Mouse (Mus musculus): ENCODE measurements around the gene Tkt.

Tkt gene

GRCm38 (mm10) chr14:30581238-30581637 lies 33.1 kb downstream of the Tkt start:
- in situ Hi-C loops (cut with MboI; ENCODE audit: unreplicated experiment in 2 of 2): no loop called here

GRCm38 (mm10) chr14:30584077-30584476 lies 35.9 kb downstream of the Tkt start:
- in situ Hi-C loops (cut with MboI; ENCODE audit: unreplicated experiment in 2 of 2): no loop called here

GRCm38 (mm10) chr14:30584497-30585251 lies 36.5 kb downstream of the Tkt start:
- in situ Hi-C loops (cut with MboI; ENCODE audit: unreplicated experiment in 2 of 2): loop anchor here in 1 of 2 experiments (5.0 kb wide), 2 partner anchors 88 to 273 kb away; no protein-coding TSS in a partner anchor

GRCm38 (mm10) chr14:30585323-30585722 lies 37.2 kb downstream of the Tkt start:
- in situ Hi-C loops (cut with MboI; ENCODE audit: unreplicated experiment in 2 of 2): loop anchor here in 1 of 2 experiments (5.0 kb wide), 2 partner anchors 87 to 272 kb away; no protein-coding TSS in a partner anchor

- in situ Hi-C loops (cut with MboI; ENCODE audit: unreplicated experiment in 2 of 2): loop anchor here in 1 of 2 experiments (5.0 kb wide), 2 partner anchors 85 to 270 kb away; no protein-coding TSS in a partner anchor
Measured at GRCm38 (mm10) chr14:30586780-30587461, 38.8 kb downstream of the Tkt start.

- in situ Hi-C loops (cut with MboI; ENCODE audit: unreplicated experiment in 2 of 2): loop anchor here (5.0 to 10.0 kb wide), 4 partner anchors 37 to 277 kb away; partner anchors contain the start of gene Prkcd (in 1 of the 2)
Measured at GRCm38 (mm10) chr14:30590041-30590645, 42.0 kb downstream of the Tkt start.

GRCm38 (mm10) chr14:30590918-30591317 lies 42.8 kb downstream of the Tkt start:
- in situ Hi-C loops (cut with MboI; ENCODE audit: unreplicated experiment in 2 of 2): loop anchor here (5.0 to 10.0 kb wide), 4 partner anchors 36 to 276 kb away; partner anchors contain the start of gene Prkcd (in 1 of the 2)

GRCm38 (mm10) chr14:30591417-30591816 lies 43.3 kb downstream of the Tkt start:
- in situ Hi-C loops (cut with MboI; ENCODE audit: unreplicated experiment in 2 of 2): loop anchor here (5.0 to 10.0 kb wide), 4 partner anchors 36 to 276 kb away; partner anchors contain the start of gene Prkcd (in 1 of the 2)

GRCm38 (mm10) chr14:30593279-30594091 lies 45.3 kb downstream of the Tkt start:
- in situ Hi-C loops (cut with MboI; ENCODE audit: unreplicated experiment in 2 of 2): loop anchor here (5.0 to 10.0 kb wide), 4 partner anchors 34 to 274 kb away; partner anchors contain the start of gene Prkcd (in 1 of the 2)

GRCm38 (mm10) chr14:30594092-30594695 lies 46.0 kb downstream of the Tkt start:
- in situ Hi-C loops (cut with MboI; ENCODE audit: unreplicated experiment in 2 of 2): loop anchor here (5.0 to 10.0 kb wide), 4 partner anchors 33 to 273 kb away; partner anchors contain the start of gene Prkcd (in 1 of the 2)

- in situ Hi-C loops (cut with MboI; ENCODE audit: unreplicated experiment in 2 of 2): loop anchor here in 1 of 2 experiments (10.0 kb wide), 1 partner anchor 49 kb away; no protein-coding TSS in a partner anchor
Measured at GRCm38 (mm10) chr14:30595576-30596313, 47.6 kb downstream of the Tkt start.

GRCm38 (mm10) chr14:30596407-30596806 lies 48.2 kb downstream of the Tkt start:
- in situ Hi-C loops (cut with MboI; ENCODE audit: unreplicated experiment in 2 of 2): loop anchor here in 1 of 2 experiments (10.0 kb wide), 1 partner anchor 48 kb away; no protein-coding TSS in a partner anchor

GRCm38 (mm10) chr14:30597142-30597541 lies 49.0 kb downstream of the Tkt start:
- in situ Hi-C loops (cut with MboI; ENCODE audit: unreplicated experiment in 2 of 2): loop anchor here in 1 of 2 experiments (10.0 kb wide), 1 partner anchor 48 kb away; no protein-coding TSS in a partner anchor

- in situ Hi-C loops (cut with MboI; ENCODE audit: unreplicated experiment in 2 of 2): no loop called here
Measured at GRCm38 (mm10) chr14:30606817-30607216, 58.7 kb downstream of the Tkt start.

GRCm38 (mm10) chr14:30607696-30608095 lies 59.5 kb downstream of the Tkt start:
- in situ Hi-C loops (cut with MboI; ENCODE audit: unreplicated experiment in 2 of 2): no loop called here

- in situ Hi-C loops (cut with MboI; ENCODE audit: unreplicated experiment in 2 of 2): no loop called here
Measured at GRCm38 (mm10) chr14:30608176-30608575, 60.0 kb downstream of the Tkt start.

- in situ Hi-C loops (cut with MboI; ENCODE audit: unreplicated experiment in 2 of 2): no loop called here
Measured at GRCm38 (mm10) chr14:30609499-30609898, 61.3 kb downstream of the Tkt start.

GRCm38 (mm10) chr14:30610304-30610703 lies 62.1 kb downstream of the Tkt start:
- in situ Hi-C loops (cut with MboI; ENCODE audit: unreplicated experiment in 2 of 2): no loop called here
